Mouse (Mus musculus) ES-E14 (cell line): ENCODE measurements around the gene Ptp4a2. TPM values are rescaled to one million over a fixed set of nuclear protein-coding genes. Genes with fewer than 3 reads are reported as not detected.

ENCODE experiments used
- DNase-seq: peaks from one replicate; pipeline ENCODE4 v3.0.0-alpha.2; 2013; ENCODE audit warnings: low read depth, low spot score
- H3K27ac ChIP-seq: 2 replicates; pipeline ENCODE4 v1.5.1; 2012; ENCODE audit warnings: low read depth, mild to moderate bottlenecking, low read length, moderate library complexity, mixed read lengths; ENCODE audit not compliant: poor library complexity, insufficient read depth, severe bottlenecking
- H3K36me3 ChIP-seq: 2 replicates; pipeline ENCODE4 v1.6.1; 2012; ENCODE audit warnings: mild to moderate bottlenecking, low read length, moderate library complexity, mixed read lengths; ENCODE audit not compliant: control insufficient read depth, poor library complexity, insufficient read depth, severe bottlenecking
- H3K4me1 ChIP-seq, 2 experiments: fragments of 150-350 bp in 1 of 2; sonication (generic) in 1 of 2; 2 replicates each; pipeline ENCODE4 v1.6.1; 2012; ENCODE audit warnings: low read length in 2 of 2, mild to moderate bottlenecking in 1 of 2, mixed read lengths in 1 of 2; ENCODE audit not compliant: control insufficient read depth in 2 of 2, insufficient read depth in 2 of 2, poor library complexity in 1 of 2
- H3K4me3 ChIP-seq, 2 experiments: fragments of 150-350 bp in 1 of 2; sonication (generic) in 1 of 2; 2 replicates each; pipeline ENCODE4 v1.5.1; 2012; ENCODE audit warnings: low read length in 2 of 2, low read depth in 1 of 2, mild to moderate bottlenecking in 1 of 2, mixed read lengths in 1 of 2; ENCODE audit not compliant: insufficient read depth in 1 of 2, poor library complexity in 1 of 2, severe bottlenecking in 1 of 2
- H3K9ac ChIP-seq: 2 replicates; pipeline ENCODE4 v1.6.1; 2012; ENCODE audit warnings: low read depth, mild to moderate bottlenecking, low read length, mixed read lengths; ENCODE audit not compliant: poor library complexity, insufficient read depth, severe bottlenecking
- H3K9me3 ChIP-seq: fragments of 150-350 bp; sonication (generic); 2 replicates; pipeline ENCODE4 v1.6.1; 2012; ENCODE audit warnings: low read depth, mild to moderate bottlenecking, low read length; ENCODE audit not compliant: control insufficient read depth, insufficient read depth
- CHD2 ChIP-seq: IDR thresholded peaks from 2 replicates; pipeline ENCODE4 v1.6.1; 2014; ENCODE audit warnings: mild to moderate bottlenecking, low read depth, low read length, inconsistent platforms
- HCFC1 ChIP-seq: IDR thresholded peaks from 2 replicates; pipeline ENCODE4 v1.6.1; 2012; ENCODE audit warnings: low read length, inconsistent platforms, borderline replicate concordance; ENCODE audit not compliant: insufficient read depth
- MAFK ChIP-seq: IDR thresholded peaks from 2 replicates; pipeline ENCODE4 v1.6.1; 2014; ENCODE audit warnings: mild to moderate bottlenecking, low read depth, low read length, inconsistent platforms; ENCODE audit not compliant: insufficient read depth
- ZC3H11A ChIP-seq: IDR thresholded peaks from 2 replicates; pipeline ENCODE4 v1.6.1; 2012; ENCODE audit warnings: low read depth, mild to moderate bottlenecking, inconsistent platforms, low read length, borderline replicate concordance
- ZNF384 ChIP-seq: IDR thresholded peaks from 2 replicates; pipeline ENCODE4 v1.6.1; 2012; ENCODE audit warnings: low read depth, low read length, inconsistent platforms
- in situ Hi-C, 2 experiments: fragments of 600-800 bp; cut with MboI; formaldehyde crosslinking; loops; one replicate each; pipeline ENCODE4 v1.15.1; 2025; ENCODE audit warnings: low sequenced_read_pairs in 2 of 2, inconsistent platforms in 1 of 2; ENCODE audit not compliant: unreplicated experiment in 2 of 2
- total RNA-seq: library from RNA; depleted of rRNA; stranded (reverse); fragments of 300-350 nt; gene quantifications from 2 replicates; pipeline ENCODE4 v1.2.3, GENCODE M21; 2012

Gene Ptp4a2
- total RNA-seq, 1 experiment, result 104 TPM

- Histone ChIP-seq H3K4me3 (no peak overlapping the region), H3K9me3 (no peaks in the 10 kb centered on the region), H3K27ac (no peak overlapping the region), H3K36me3 (no peaks in the 10 kb centered on the region), H3K4me1 (peaks cover 7 to 17% of the 10 kb centered on the region in 2 experiments; a peak in 3 of 4 replicates), H3K9ac (no peak overlapping the region)
- no peak for TF ChIP-seq MAFK
- no peak for TF ChIP-seq CHD2
- no peak for TF ChIP-seq HCFC1
- no peak for TF ChIP-seq ZNF384
- TF ChIP-seq ZC3H11A, result no peak
- no peak for DNase-seq
- in situ Hi-C loops, result no loop called here
Observed at GRCm38 (mm10) chr4:129875406-129875805, 64.4 kb downstream of the Ptp4a2 start.

- Histone ChIP-seq H3K9ac (peak overlapping the region; percentile 70; the same call in 1 of the 2 replicates), H3K4me3 (peak overlapping the region; percentile 39 to 40), H3K36me3 (no peaks in the 10 kb centered on the region), H3K27ac (peak overlapping the region; percentile 68; the same call in 1 of the 2 replicates), H3K9me3 (no peaks in the 10 kb centered on the region), H3K4me1 (peaks cover 10 to 19% of the 10 kb centered on the region in 2 experiments)
- TF ChIP-seq CHD2, result no peak
- no peak for TF ChIP-seq HCFC1
- TF ChIP-seq MAFK, result no peak
- TF ChIP-seq ZC3H11A, result no peak
- no peak for TF ChIP-seq ZNF384
- in situ Hi-C loops, result no loop called here
- peak; percentile 68 for DNase-seq
Observed at GRCm38 (mm10) chr4:129876831-129877764, 66.1 kb downstream of the Ptp4a2 start.

DNA sequence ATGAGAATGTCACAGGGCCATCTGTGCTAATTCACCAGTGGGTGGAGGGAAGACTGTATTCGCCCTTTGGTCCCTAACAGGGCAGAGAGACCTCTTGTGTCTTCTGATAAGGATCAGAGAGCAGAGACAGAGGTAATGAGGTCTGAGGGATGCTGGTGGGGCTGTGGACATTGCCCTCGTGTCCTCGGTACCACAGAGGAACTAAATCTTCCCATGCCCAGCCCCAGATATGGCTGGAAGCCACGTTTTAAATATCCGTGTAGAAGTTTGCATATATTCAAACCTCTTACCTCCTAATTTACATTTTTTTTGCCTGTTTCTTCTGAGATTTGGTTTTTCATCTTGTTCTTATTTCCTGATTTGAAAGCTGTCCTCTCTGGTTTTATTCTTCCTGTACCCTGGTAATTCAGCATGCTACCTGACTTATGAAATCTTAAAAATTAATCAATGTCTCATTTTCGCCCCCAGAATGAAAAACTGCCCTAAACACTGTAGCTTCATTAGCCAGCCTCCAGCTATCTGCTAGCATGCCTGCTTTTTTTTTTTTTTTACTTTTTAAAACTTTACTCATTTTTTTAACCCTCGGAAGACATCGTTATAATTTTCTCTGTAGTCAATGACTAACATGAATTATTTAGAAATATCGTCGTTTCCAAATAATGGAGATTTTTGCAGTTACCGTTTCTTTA is 67.1 kb downstream of the Ptp4a2 start:
- Histone ChIP-seq H3K36me3 (no peaks in the 10 kb centered on the region), H3K4me1 (peaks cover 13 to 21% of the 10 kb centered on the region in 2 experiments), H3K27ac (peak overlapping the region; percentile 68; the same call in 1 of the 2 replicates), H3K9ac (peak overlapping the region; percentile 70; the same call in 1 of the 2 replicates), H3K9me3 (no peaks in the 10 kb centered on the region), H3K4me3 (no peak overlapping the region; a peak in 1 of 4 replicates)
- DNase-seq, result no peak
- in situ Hi-C loops, result no loop called here
- TF ChIP-seq HCFC1 (no peak), ZNF384 (no peak), MAFK (no peak), CHD2 (no peak), ZC3H11A (no peak)

DNA sequence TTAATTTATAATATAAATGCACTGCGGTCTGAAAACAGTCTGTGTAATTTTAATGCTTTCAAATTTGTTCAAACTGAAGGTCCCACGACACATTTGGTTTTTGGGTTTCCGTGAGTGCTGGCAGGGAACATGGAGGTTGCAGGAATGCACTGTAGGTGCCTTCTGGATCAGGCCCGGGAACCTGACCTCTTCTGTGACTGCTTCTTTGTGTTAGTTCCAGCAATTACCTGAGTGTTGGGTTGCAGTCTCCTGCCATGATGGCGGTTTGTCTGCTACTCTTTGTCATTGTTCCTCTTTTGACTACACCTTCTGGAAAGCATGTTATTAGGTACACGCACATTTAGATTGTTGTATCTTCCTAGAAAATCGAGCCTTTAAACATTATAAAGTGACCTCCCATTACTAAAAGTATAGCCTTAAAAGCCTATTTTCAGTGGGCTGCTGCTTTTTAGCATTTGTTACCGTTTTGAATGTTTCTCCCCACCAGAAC is 67.7 kb downstream of the Ptp4a2 start:
- Histone ChIP-seq H3K4me3 (no peak overlapping the region), H3K9me3 (no peaks in the 10 kb centered on the region), H3K9ac (no peak overlapping the region), H3K27ac (no peak overlapping the region), H3K4me1 (peaks cover 13 to 21% of the 10 kb centered on the region in 2 experiments), H3K36me3 (no peaks in the 10 kb centered on the region)
- TF ChIP-seq HCFC1 (no peak), CHD2 (no peak), MAFK (no peak), ZNF384 (no peak), ZC3H11A (no peak)
- DNase-seq, result no peak
- in situ Hi-C loops, result no loop called here
